Mouse (Mus musculus) embryonic facial prominence, embryonic 15.5 days (tissue): Measurements from ENCODE around the gene Hcls1. TPM values are rescaled to one million over a fixed set of nuclear protein-coding genes. Genes with fewer than 3 reads are reported as not detected.

ENCODE experiments used
- ATAC-seq: fragments of 200-750 bp; cut with Nextera tagmentation; 2 replicates; pipeline ENCODE4 v1.8.0; 2017; ENCODE audit warnings: low read depth, moderate TSS enrichment; ENCODE audit not compliant: insufficient number of reproducible peaks, low FRiP score, low TSS enrichment
- H3K27ac ChIP-seq: fragments of 300-500 bp; sonication (generic); replicated peaks from 2 replicates; pipeline ENCODE4 v1.5.1; 2015; ENCODE audit warnings: mild to moderate bottlenecking, inconsistent platforms
- H3K27me3 ChIP-seq: fragments of 300-500 bp; sonication (generic); 2 replicates; pipeline ENCODE4 v1.6.1; 2015; ENCODE audit warnings: inconsistent platforms
- H3K36me3 ChIP-seq: fragments of 300-500 bp; sonication (generic); 2 replicates; pipeline ENCODE4 v1.6.1; 2015; ENCODE audit warnings: mild to moderate bottlenecking, inconsistent platforms
- H3K4me1 ChIP-seq: fragments of 300-500 bp; sonication (generic); 2 replicates; pipeline ENCODE4 v1.6.1; 2015; ENCODE audit warnings: inconsistent platforms
- H3K4me2 ChIP-seq: fragments of 300-500 bp; sonication (generic); replicated peaks from 2 replicates; pipeline ENCODE4 v1.6.1; 2015; ENCODE audit warnings: mild to moderate bottlenecking, inconsistent platforms
- H3K4me3 ChIP-seq: fragments of 300-500 bp; sonication (generic); replicated peaks from 2 replicates; pipeline ENCODE4 v1.5.1; 2015; ENCODE audit warnings: mild to moderate bottlenecking, inconsistent platforms
- H3K9ac ChIP-seq: fragments of 300-500 bp; sonication (generic); 2 replicates; pipeline ENCODE4 v1.6.1; 2015; ENCODE audit warnings: inconsistent platforms
- H3K9me3 ChIP-seq: fragments of 300-500 bp; sonication (generic); replicated peaks from 2 replicates; pipeline ENCODE4 v1.6.1; 2016; ENCODE audit warnings: inconsistent platforms
- WGBS: fragments of 180-500 bp; shearing (Covaris S2); methylation state at CpG from one replicate; pipeline ENCODE4 v1.1.7; 2015; 5-methylcytosine and 5-hydroxymethylcytosine counted together
- polyA plus RNA-seq: library from polyadenylated mRNA; unstranded; fragments of >200 nt; fragmentation: Nextera tagmentation; extraction: Ambion mirVana; gene quantifications from 2 replicates; pipeline ENCODE4 v1.2.1, GENCODE M21; 2015

Hcls1 gene
- polyA plus RNA-seq, 1 experiment from 2014 or later: 9.4 TPM

GRCm38 (mm10) chr16:36949614-36950336 lies 15.0 kb downstream of the Hcls1 start:
- H3K4me3 ChIP-seq: no peak overlapping the region
- H3K4me1 ChIP-seq: no peaks in the 10 kb centered on the region
- no peaks in the 10 kb centered on the region for H3K36me3 ChIP-seq
- no peak for ATAC-seq
- no peaks in the 10 kb centered on the region for H3K9me3 ChIP-seq
- H3K27me3 ChIP-seq: no peaks in the 10 kb centered on the region
- no peak overlapping the region for H3K27ac ChIP-seq
- H3K9ac ChIP-seq: no peak overlapping the region
- WGBS: 66% methylated on average over 8 of the region's 8 CpGs
- H3K4me2 ChIP-seq: no peak overlapping the region

- H3K27ac ChIP-seq: no peak overlapping the region
- WGBS: 60% methylated on average over 4 of the region's 4 CpGs
- no peaks in the 10 kb centered on the region for H3K36me3 ChIP-seq
- H3K27me3 ChIP-seq: no peaks in the 10 kb centered on the region
- no peaks in the 10 kb centered on the region for H3K4me1 ChIP-seq
- H3K9ac ChIP-seq: no peak overlapping the region
- H3K9me3 ChIP-seq: no peaks in the 10 kb centered on the region
- no peak overlapping the region for H3K4me3 ChIP-seq
- no peak overlapping the region for H3K4me2 ChIP-seq
- no peak for ATAC-seq
Measured at GRCm38 (mm10) chr16:36951029-36951428, 16.2 kb downstream of the Hcls1 start.

GRCm38 (mm10) chr16:36955106-36955505 lies 20.3 kb downstream of the Hcls1 start:
- Histone ChIP-seq H3K36me3 (no peaks in the 10 kb centered on the region), H3K9ac (no peak overlapping the region), H3K27me3 (no peaks in the 10 kb centered on the region), H3K27ac (no peak overlapping the region), H3K4me3 (no peak overlapping the region), H3K4me1 (no peaks in the 10 kb centered on the region), H3K4me2 (no peak overlapping the region), H3K9me3 (no peaks in the 10 kb centered on the region)
- ATAC-seq: no peak
- 64% methylated on average over 11 of the region's 11 CpGs for WGBS

- H3K4me3 ChIP-seq: no peak overlapping the region
- no peaks in the 10 kb centered on the region for H3K4me1 ChIP-seq
- no peaks in the 10 kb centered on the region for H3K36me3 ChIP-seq
- no peak for ATAC-seq
- no peak overlapping the region for H3K4me2 ChIP-seq
- no peak overlapping the region for H3K9ac ChIP-seq
- no peaks in the 10 kb centered on the region for H3K27me3 ChIP-seq
- no peaks in the 10 kb centered on the region for H3K9me3 ChIP-seq
- H3K27ac ChIP-seq: no peak overlapping the region
- WGBS: 76% methylated on average over 4 of the region's 4 CpGs
Measured at GRCm38 (mm10) chr16:36963415-36963814, 28.6 kb downstream of the Hcls1 start.

- H3K4me3 ChIP-seq: no peak overlapping the region
- no peak overlapping the region for H3K4me2 ChIP-seq
- H3K9ac ChIP-seq: no peak overlapping the region
- H3K9me3 ChIP-seq: no peaks in the 10 kb centered on the region
- 90% methylated on average over 2 of the region's 2 CpGs for WGBS
- no peaks in the 10 kb centered on the region for H3K36me3 ChIP-seq
- no peaks in the 10 kb centered on the region for H3K27me3 ChIP-seq
- no peaks in the 10 kb centered on the region for H3K4me1 ChIP-seq
- ATAC-seq: no peak
- H3K27ac ChIP-seq: no peak overlapping the region
Measured at GRCm38 (mm10) chr16:36979127-36979526, 44.3 kb downstream of the Hcls1 start.

GRCm38 (mm10) chr16:36983796-36984195 lies 49.0 kb downstream of the Hcls1 start:
- Histone ChIP-seq H3K4me2 (no peak overlapping the region), H3K36me3 (no peaks in the 10 kb centered on the region), H3K9ac (no peak overlapping the region), H3K27me3 (no peaks in the 10 kb centered on the region), H3K27ac (no peak overlapping the region), H3K4me3 (no peak overlapping the region), H3K4me1 (no peaks in the 10 kb centered on the region), H3K9me3 (no peaks in the 10 kb centered on the region)
- 83% methylated on average over 1 of the region's 1 CpGs for WGBS
- ATAC-seq: no peak

GRCm38 (mm10) chr16:36985636-36986042 lies 50.9 kb downstream of the Hcls1 start:
- Histone ChIP-seq H3K4me3 (no peak overlapping the region), H3K4me1 (no peaks in the 10 kb centered on the region), H3K9ac (no peak overlapping the region), H3K36me3 (no peaks in the 10 kb centered on the region), H3K4me2 (no peak overlapping the region), H3K9me3 (no peaks in the 10 kb centered on the region), H3K27me3 (no peaks in the 10 kb centered on the region), H3K27ac (no peak overlapping the region)
- WGBS: 56% methylated on average over 5 of the region's 5 CpGs
- ATAC-seq: no peak

- no peaks in the 10 kb centered on the region for H3K27me3 ChIP-seq
- H3K9ac ChIP-seq: no peak overlapping the region
- no peak overlapping the region for H3K27ac ChIP-seq
- H3K4me3 ChIP-seq: no peak overlapping the region
- no peak overlapping the region for H3K4me2 ChIP-seq
- H3K9me3 ChIP-seq: no peaks in the 10 kb centered on the region
- no peaks in the 10 kb centered on the region for H3K36me3 ChIP-seq
- whole genome bisulfite sequencing: 55% methylated on average over 2 of the region's 2 CpGs
- no peaks in the 10 kb centered on the region for H3K4me1 ChIP-seq
- ATAC-seq: no peak
Measured at GRCm38 (mm10) chr16:36987399-36987798, 52.6 kb downstream of the Hcls1 start.

- H3K9me3 ChIP-seq: no peaks in the 10 kb centered on the region
- H3K27ac ChIP-seq: no peak overlapping the region
- no peak overlapping the region for H3K9ac ChIP-seq
- ATAC-seq: no peak
- no peaks in the 10 kb centered on the region for H3K27me3 ChIP-seq
- H3K4me2 ChIP-seq: no peak overlapping the region
- no peaks in the 10 kb centered on the region for H3K36me3 ChIP-seq
- no peaks in the 10 kb centered on the region for H3K4me1 ChIP-seq
- H3K4me3 ChIP-seq: no peak overlapping the region
Measured at GRCm38 (mm10) chr16:36988066-36988465, 53.3 kb downstream of the Hcls1 start.

GRCm38 (mm10) chr16:36989493-36989892 lies 54.7 kb downstream of the Hcls1 start:
- Histone ChIP-seq H3K9me3 (no peaks in the 10 kb centered on the region), H3K9ac (no peak overlapping the region), H3K27me3 (no peaks in the 10 kb centered on the region), H3K36me3 (no peaks in the 10 kb centered on the region), H3K4me3 (no peak overlapping the region), H3K4me1 (no peaks in the 10 kb centered on the region), H3K27ac (no peak overlapping the region), H3K4me2 (peak overlapping the region; percentile 31)
- ATAC-seq: peak; percentile 69; the same call in 1 of the 2 replicates
- whole genome bisulfite sequencing: 17% methylated on average over 8 of the region's 8 CpGs

GRCm38 (mm10) chr16:36989999-36990625 lies 55.3 kb downstream of the Hcls1 start, which contains the start of gene Fbxo40:
TSS of gene Fbxo40 (minus strand) at chr16:36990467.
- no peaks in the 10 kb centered on the region for H3K4me1 ChIP-seq
- no peak for ATAC-seq
- H3K9me3 ChIP-seq: no peaks in the 10 kb centered on the region
- H3K27ac ChIP-seq: no peak within 1 kb of the TSS
- H3K4me3 ChIP-seq: no peak within 1 kb of the TSS
- no peaks in the 10 kb centered on the region for H3K36me3 ChIP-seq
- H3K4me2 ChIP-seq: peak within 1 kb of the TSS; percentile 31
- H3K9ac ChIP-seq: no peak within 1 kb of the TSS
- no peaks in the 10 kb centered on the region for H3K27me3 ChIP-seq
- 64% methylated on average over 18 of the region's 18 CpGs for WGBS

GRCm38 (mm10) chr16:36997650-36998049 lies 62.9 kb downstream of the Hcls1 start:
- no peak for ATAC-seq
- no peaks in the 10 kb centered on the region for H3K27me3 ChIP-seq
- H3K9ac ChIP-seq: no peak overlapping the region
- no peak overlapping the region for H3K4me3 ChIP-seq
- no peak overlapping the region for H3K4me2 ChIP-seq
- 70% methylated on average over 6 of the region's 6 CpGs for WGBS
- H3K27ac ChIP-seq: no peak overlapping the region
- H3K36me3 ChIP-seq: no peaks in the 10 kb centered on the region
- H3K4me1 ChIP-seq: no peaks in the 10 kb centered on the region
- H3K9me3 ChIP-seq: no peaks in the 10 kb centered on the region
